Mouse (Mus musculus) CH12.LX (cell line): Measurements from ENCODE around the gene Nlrp4f. TPM values are rescaled to one million over a fixed set of nuclear protein-coding genes. Genes with fewer than 3 reads are reported as not detected.

Experiments
- DNase-seq: peaks from one replicate; pipeline ENCODE4 v3.0.0-alpha.2; 2013; ENCODE audit errors: extremely low read depth
- H3K27ac ChIP-seq: 2 replicates; pipeline ENCODE4 v1.5.1; 2012; ENCODE audit warnings: low read depth, mild to moderate bottlenecking, control low read depth, moderate library complexity; ENCODE audit not compliant: insufficient read depth
- H3K27me3 ChIP-seq: replicated peaks from 2 replicates; pipeline ENCODE3; 2012; ENCODE audit warnings: inconsistent platforms
- H3K36me3 ChIP-seq, 2 experiments: replicated peaks in 1 of 2; 2 replicates each; pipeline versions ENCODE3 to v1.6.1; 2012; ENCODE audit warnings: inconsistent platforms in 1 of 2, low read length in 1 of 2, mild to moderate bottlenecking in 1 of 2, mixed read lengths in 1 of 2, moderate library complexity in 1 of 2; ENCODE audit not compliant: control insufficient read depth in 1 of 2, insufficient read depth in 1 of 2
- H3K4me1 ChIP-seq, 2 experiments: 2 replicates each; pipeline ENCODE4 v1.6.1; 2012; ENCODE audit warnings: inconsistent platforms in 1 of 2, moderate library complexity in 1 of 2; ENCODE audit not compliant: insufficient read depth in 2 of 2, control insufficient read depth in 1 of 2
- H3K4me2 ChIP-seq: 2 replicates; pipeline ENCODE4 v1.6.1; 2012; ENCODE audit warnings: low read depth, mild to moderate bottlenecking, control low read depth; ENCODE audit not compliant: poor library complexity, insufficient read depth, severe bottlenecking
- H3K4me3 ChIP-seq, 3 experiments: fragments of 150-350 bp in 1 of 3; sonication (generic) in 1 of 3; replicated peaks in 1 of 3; 2 replicates each; pipeline versions ENCODE3 to v1.5.1; 2011 to 2012; ENCODE audit warnings: low read depth in 2 of 3, low read length in 2 of 3, mild to moderate bottlenecking in 2 of 3, moderate library complexity in 2 of 3, control low read depth in 1 of 3, improper control_type of control experiment in 1 of 3, inconsistent platforms in 1 of 3, mixed read lengths in 1 of 3; ENCODE audit not compliant: poor library complexity in 1 of 3
- H3K79me2 ChIP-seq: replicated peaks from 2 replicates; pipeline ENCODE4 v1.6.1; 2012; ENCODE audit warnings: mild to moderate bottlenecking, moderate library complexity; ENCODE audit not compliant: control insufficient read depth, poor library complexity, insufficient read depth, severe bottlenecking; ENCODE audit errors: extremely low read depth
- H3K9ac ChIP-seq: 2 replicates; pipeline ENCODE4 v1.6.1; 2012; ENCODE audit warnings: low read depth, mild to moderate bottlenecking, control low read depth, moderate library complexity; ENCODE audit not compliant: insufficient read depth
- H3K9me3 ChIP-seq: replicated peaks from 2 replicates; pipeline ENCODE3; 2012; ENCODE audit warnings: low read length, inconsistent platforms, mixed read lengths
- CHD2 ChIP-seq: IDR thresholded peaks from 2 replicates; pipeline ENCODE4 v1.6.1; 2011; ENCODE audit warnings: low read length, improper control_type of control experiment
- CTCF ChIP-seq, 2 experiments: IDR thresholded peaks in 1 of 2; conservative IDR thresholded peaks in 1 of 2; 2 replicates each; pipeline ENCODE4 v1.5.1; 2011 to 2012; ENCODE audit warnings: low read depth in 2 of 2, low read length in 2 of 2, improper control_type of control experiment in 1 of 2, inconsistent platforms in 1 of 2, mild to moderate bottlenecking in 1 of 2, moderate library complexity in 1 of 2
- E2F4 ChIP-seq: IDR thresholded peaks from 2 replicates; pipeline ENCODE4 v1.6.1; 2011; ENCODE audit warnings: low read depth, low read length, improper control_type of control experiment; ENCODE audit not compliant: insufficient replicate concordance
- IRF4 ChIP-seq: IDR thresholded peaks from 2 replicates; pipeline ENCODE4 v1.6.1; 2014; ENCODE audit warnings: low read depth, mild to moderate bottlenecking, inconsistent platforms, low read length, improper control_type of control experiment
- MEF2A ChIP-seq: IDR thresholded peaks from 2 replicates; pipeline ENCODE4 v1.6.1; 2014; ENCODE audit warnings: low read depth, mild to moderate bottlenecking, inconsistent platforms, low read length, improper control_type of control experiment, borderline replicate concordance
- MXI1 ChIP-seq: IDR thresholded peaks from 2 replicates; pipeline ENCODE4 v1.6.1; 2011; ENCODE audit warnings: mild to moderate bottlenecking, low read depth, low read length, improper control_type of control experiment
- NELFE ChIP-seq: IDR thresholded peaks from 2 replicates; pipeline ENCODE4 v1.6.1; 2011; ENCODE audit warnings: low read depth, low read length, improper control_type of control experiment
- RAD21 ChIP-seq: IDR thresholded peaks from 2 replicates; pipeline ENCODE4 v1.6.1; 2011; ENCODE audit warnings: low read depth, mild to moderate bottlenecking, low read length, improper control_type of control experiment, moderate library complexity
- SMC3 ChIP-seq: IDR thresholded peaks from 2 replicates; pipeline ENCODE4 v1.6.1; 2011; ENCODE audit warnings: low read depth, low read length, improper control_type of control experiment
- TCF12 ChIP-seq: IDR thresholded peaks from 2 replicates; pipeline ENCODE4 v1.6.1; 2014; ENCODE audit warnings: low read depth, mild to moderate bottlenecking, inconsistent platforms, low read length, improper control_type of control experiment
- USF2 ChIP-seq: conservative IDR thresholded peaks from 2 replicates; pipeline ENCODE4 v1.6.1; 2011; ENCODE audit warnings: low read depth, low read length, improper control_type of control experiment
- dilution Hi-C: fragments of 300-500 bp; cut with MboI; formaldehyde crosslinking; loops from 2 replicates; pipeline ENCODE4 v1.14.3; 2020; ENCODE audit warnings: low sequenced_read_pairs; ENCODE audit not compliant: extremely low pct_unique_long_range_greater_than_20kb, extremely low pct_ligation_motif_present
- in situ Hi-C: fragments of 300-500 bp; cut with MboI; formaldehyde crosslinking; loops from 3 replicates; pipeline ENCODE4 v1.14.3; 2019; ENCODE audit warnings: low sequenced_read_pairs, low pct_ligation_motif_present, low pct_unique_long_range_greater_than_20kb, mixed read lengths
- polyA plus RNA-seq: library from polyadenylated mRNA; unstranded; fragments of >175 nt; gene quantifications from 2 replicates; pipeline ENCODE4 v1.2.1, GENCODE M21; 2012; ENCODE audit warnings: low read depth; ENCODE audit not compliant: insufficient read length
- total RNA-seq, 2 experiments: library from RNA; depleted of rRNA; stranded (reverse); fragments of 300-350 nt in 1 of 2; fragments of >200 nt in 1 of 2; gene quantifications; 2 replicates each; pipeline ENCODE4 v1.2.3; 2012 to 2014

The Nlrp4f gene
- total RNA-seq (2012; rRNA removed): not detected in 2 replicates
- total RNA-seq (2014; rRNA removed): not detected in 2 replicates
- 0.10 and 0.46 TPM in 2 replicates for polyA plus RNA-seq

- Histone ChIP-seq H3K4me1 (no peaks in the 10 kb centered on the region), H3K4me3 (no peak within 1 kb of the TSS), H3K9ac (no peak within 1 kb of the TSS), H3K27ac (no peak within 1 kb of the TSS), H3K27me3 (peaks cover 5% of the 10 kb centered on the region), H3K79me2 (no peaks in the 10 kb centered on the region), H3K36me3 (no peaks in the 10 kb centered on the region), H3K4me2 (no peak within 1 kb of the TSS), H3K9me3 (no peaks in the 10 kb centered on the region)
- dilution Hi-C loops (no loop called here), in situ Hi-C loops (no loop called here)
- no peak for TF ChIP-seq E2F4
- TF ChIP-seq CHD2: no peak
- TF ChIP-seq NELFE: no peak
- no peak for TF ChIP-seq TCF12
- DNase-seq: no peak
Measured at GRCm38 (mm10) chr13:65205877-65206276, at the start of gene Nlrp4f. TSS of gene Nlrp4f (minus strand) at chr13:65205977.

DNA sequence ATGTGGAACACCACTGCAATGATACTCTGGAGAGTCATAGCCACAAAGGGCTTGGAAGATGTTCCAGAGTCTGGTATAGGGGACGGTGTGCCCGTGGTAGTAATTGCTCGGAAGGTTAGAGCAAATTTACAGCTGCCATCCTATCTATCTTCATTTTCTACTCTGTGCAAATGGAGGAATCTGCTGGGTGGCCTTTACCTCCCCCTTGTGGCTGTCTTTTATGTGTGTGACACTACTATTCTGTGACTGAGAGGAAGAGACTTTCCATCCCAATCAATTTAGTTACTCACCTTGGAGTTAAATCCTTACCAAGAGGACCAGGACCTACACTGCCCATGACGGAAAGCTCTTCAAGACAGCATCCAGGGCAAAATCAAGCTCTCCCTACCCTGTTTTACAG is 37.5 kb upstream of the Nlrp4f start:
- in situ Hi-C loops (loop anchor here (5.0 kb wide), 1 partner anchor 34 kb away; the partner anchor contains the start of gene Zfp369), dilution Hi-C loops (no loop called here)
- peak; percentile 34 for DNase-seq

DNA sequence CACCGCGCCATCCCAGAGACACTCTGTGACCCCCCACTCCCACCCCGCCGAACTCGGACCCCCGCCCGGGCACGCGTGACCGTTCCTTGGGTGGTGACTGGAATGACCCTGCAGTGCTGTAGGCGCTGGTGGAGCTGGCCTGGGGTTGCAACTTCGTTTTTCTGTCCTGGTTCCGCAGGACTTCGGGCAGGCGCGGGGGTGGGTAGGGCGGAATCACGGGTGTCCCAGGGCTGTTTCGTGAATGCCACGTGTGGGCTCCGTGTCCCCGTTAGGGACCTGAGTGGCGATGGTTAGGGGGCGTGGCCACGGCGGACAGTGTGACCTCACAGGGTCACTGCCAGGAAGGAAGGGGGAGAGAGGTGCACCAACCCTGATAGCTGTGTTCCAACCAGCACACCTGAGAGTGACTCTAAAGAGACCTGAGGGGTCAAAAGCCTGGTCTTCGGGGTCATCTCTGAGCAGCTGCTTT is 36.6 kb upstream of the Nlrp4f start:
- Histone ChIP-seq H3K4me2 (peak overlapping the region; percentile 33), H3K9ac (no peak overlapping the region; the same call in 1 of the 2 replicates), H3K36me3 (peaks cover 2 to 26% of the 10 kb centered on the region in 2 experiments), H3K27ac (no peak overlapping the region), H3K27me3 (no peaks in the 10 kb centered on the region), H3K4me1 (peaks cover 2 to 12% of the 10 kb centered on the region in 2 experiments; a peak in 3 of 4 replicates), H3K4me3 (peak overlapping the region; percentile 80 to 93 (median 91)), H3K9me3 (peaks cover 10% of the 10 kb centered on the region), H3K79me2 (peaks cover 16% of the 10 kb centered on the region)
- in situ Hi-C loops: loop anchor here (5.0 kb wide), 1 partner anchor 35 kb away; the partner anchor contains the start of gene Zfp369
- TF ChIP-seq MXI1 (0 out of 2 replicates have a peak, but pooled peaks have one; percentile 11), IRF4 (no peak)
- DNase-seq: no peak
- dilution Hi-C loops: no loop called here

More for the DNA sequence above, 37.5 kb upstream of the Nlrp4f start:
- H3K36me3 ChIP-seq: peaks cover 7 to 33% of the 10 kb centered on the region in 2 experiments
- no peak overlapping the region for H3K9ac ChIP-seq
- H3K4me1 ChIP-seq: peaks cover 2 to 12% of the 10 kb centered on the region in 2 experiments; a peak in 3 of 4 replicates
- H3K27ac ChIP-seq: no peak overlapping the region
- TF ChIP-seq CTCF (conservative IDR thresholded peaks at IDR 0.05 in 1 of 2, IDR thresholded peaks at IDR 0.05 in 1 of 2; ENCODE audit: low read depth in 2 of 2, low read length in 2 of 2) (peak; percentile 35 to 51; a peak in 3 of 4 replicates), RAD21 (peak; percentile 21), USF2 (no peak), SMC3 (peak; percentile 6; the same call in 1 of the 2 replicates), MEF2A (no peak)
- H3K9me3 ChIP-seq: peaks cover 13% of the 10 kb centered on the region
- H3K4me3 ChIP-seq: no peak overlapping the region
- H3K79me2 ChIP-seq: peaks cover 16% of the 10 kb centered on the region
- H3K4me2 ChIP-seq: no peak overlapping the region
- no peaks in the 10 kb centered on the region for H3K27me3 ChIP-seq
